Mouse (Mus musculus) testis, postnatal 14 days (tissue): ENCODE measurements around the gene Acap1.
"Not testable (repeated sequence)": the region's sequence is repeated elsewhere in the genome, so short reads cannot be mapped to it uniquely, and the experiment has no call there.

ENCODE experiments used
- DNase-seq: peaks from one replicate; pipeline ENCODE4 v3.0.0; 2021; ENCODE audit warnings: low spot score

Acap1 gene

DNA sequence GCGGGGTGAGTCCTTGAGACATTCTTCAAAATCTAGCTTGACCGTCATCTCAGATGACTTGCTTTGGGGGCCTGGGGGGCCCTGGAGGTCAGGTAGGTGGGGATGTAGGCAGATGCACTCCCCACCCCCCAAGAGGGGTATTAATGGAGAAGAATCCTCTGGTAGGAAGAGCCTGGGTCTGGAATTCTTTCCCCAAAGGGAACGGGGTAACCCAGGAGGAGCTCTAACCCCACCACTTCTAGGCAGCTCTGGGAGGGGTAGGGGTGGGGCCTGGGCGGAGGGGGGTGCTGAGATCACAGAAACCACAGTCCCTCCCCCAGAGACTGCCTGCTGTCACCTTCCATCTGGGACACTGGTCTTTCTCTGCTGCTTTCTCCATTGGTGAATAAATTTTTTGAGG lies at the start of gene Acap1:
Acap1 (minus strand) TSS at position 249 of the 400 bp plus-strand sequence.
- no peak for DNase-seq

DNA sequence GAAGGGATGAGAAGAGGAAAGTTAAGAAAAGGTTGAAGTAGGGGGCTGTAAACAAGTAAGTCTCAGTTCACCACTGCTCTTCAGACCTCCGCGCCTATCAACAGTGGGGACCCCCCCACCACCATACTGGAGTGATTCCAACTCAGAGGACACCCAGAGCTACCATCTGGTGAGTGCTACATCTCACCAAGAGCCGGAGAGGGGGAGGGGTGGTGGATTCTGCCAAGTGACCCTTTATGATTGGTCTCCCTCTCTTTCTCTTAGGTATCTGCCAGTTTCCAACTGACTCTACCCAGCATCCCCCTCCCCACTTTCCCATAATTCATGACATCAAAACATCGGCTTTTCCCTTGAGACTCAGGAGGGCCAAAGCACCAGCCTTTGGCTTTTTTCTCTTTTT lies 45.6 kb upstream of the Acap1 start:
- DNase-seq = no peak

DNA sequence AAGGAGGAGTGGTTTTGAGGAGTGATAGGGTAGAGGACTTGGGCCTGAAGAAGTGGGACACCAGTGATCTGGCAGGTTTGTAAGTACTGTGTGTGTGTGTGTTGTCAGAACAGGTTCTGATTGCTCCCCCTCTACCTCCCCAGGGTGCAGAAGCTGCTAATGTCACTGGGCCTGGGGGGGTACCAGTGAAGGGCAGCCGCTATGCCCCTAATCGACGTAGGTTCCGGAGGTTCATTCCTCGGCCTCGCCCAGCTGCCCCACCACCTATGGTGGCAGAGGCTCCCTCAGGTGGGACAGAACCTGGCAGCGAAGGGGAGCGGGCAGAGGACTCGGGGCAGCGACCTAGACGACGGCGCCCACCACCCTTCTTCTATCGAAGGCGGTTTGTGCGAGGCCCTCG lies 44.4 kb upstream of the Acap1 start:
- DNase-seq = no peak

DNA sequence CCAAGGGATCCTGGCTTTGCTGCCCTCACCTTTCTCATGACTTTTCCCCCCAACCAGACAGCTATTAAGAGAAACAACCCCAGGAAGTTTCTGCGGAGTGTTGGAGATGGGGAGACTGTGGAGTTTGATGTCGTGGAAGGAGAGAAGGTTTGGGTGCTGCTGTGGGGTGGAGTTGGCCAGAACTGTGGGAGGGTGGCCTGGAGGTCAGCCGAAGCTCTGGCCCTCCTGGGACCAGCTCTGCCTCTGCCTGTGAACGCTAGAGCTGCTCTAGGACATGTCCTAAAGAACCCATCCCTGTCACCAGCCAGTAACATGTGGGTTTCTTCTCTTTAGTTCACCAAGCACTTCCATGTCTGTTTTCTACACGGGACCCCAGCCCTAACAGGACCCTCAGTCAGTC lies 43.8 kb upstream of the Acap1 start:
- no peak for DNase-seq

DNA sequence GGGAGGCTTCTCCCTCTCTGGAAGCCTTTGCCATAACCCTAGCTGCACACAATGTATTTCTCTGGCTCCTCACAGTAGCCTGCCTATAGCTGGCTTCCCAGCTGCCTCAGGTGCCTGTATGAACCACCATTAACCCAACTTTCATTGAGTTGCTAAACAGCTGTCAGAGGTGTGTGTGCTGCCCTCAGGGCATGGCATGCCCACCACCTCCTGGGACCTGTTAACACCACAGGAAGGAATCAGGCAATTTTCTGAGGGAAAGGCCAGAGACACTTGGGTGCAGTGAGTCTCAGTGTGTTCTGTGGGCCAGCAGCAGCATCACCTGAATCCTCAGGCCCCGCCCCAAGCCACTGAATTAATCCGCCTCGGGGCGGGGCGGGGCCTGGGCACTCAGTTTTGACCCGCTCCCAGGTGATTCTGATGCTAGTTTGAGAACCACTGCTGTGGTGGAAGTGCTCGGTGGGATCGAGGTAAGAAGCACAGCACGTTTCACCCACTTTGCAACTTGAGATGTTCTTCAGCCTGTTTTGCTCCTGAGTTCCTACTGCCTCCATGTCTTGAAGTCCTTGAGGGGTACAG lies 43.2 kb upstream of the Acap1 start:
- DNase-seq = no peak

DNA sequence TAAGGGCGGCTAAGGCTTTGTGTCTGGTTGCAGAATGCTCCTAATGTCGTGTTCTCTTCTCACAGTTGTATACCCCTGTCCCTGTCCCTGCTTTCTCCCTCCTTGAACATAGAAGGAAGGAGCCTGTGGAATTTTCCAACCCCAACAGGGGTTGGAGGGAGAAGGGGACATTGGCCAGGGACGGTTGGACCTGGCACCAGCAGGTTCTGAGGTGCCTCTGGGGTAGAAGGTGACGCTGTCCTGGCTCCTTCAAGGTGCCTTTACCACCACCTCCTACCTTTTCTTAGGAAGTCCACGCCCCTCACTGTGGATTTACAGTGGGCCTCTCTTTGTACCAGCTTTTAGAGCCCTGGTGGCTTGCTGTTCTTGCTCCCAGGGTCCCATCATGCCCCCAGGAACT lies 42.5 kb upstream of the Acap1 start:
- no peak for DNase-seq

DNA sequence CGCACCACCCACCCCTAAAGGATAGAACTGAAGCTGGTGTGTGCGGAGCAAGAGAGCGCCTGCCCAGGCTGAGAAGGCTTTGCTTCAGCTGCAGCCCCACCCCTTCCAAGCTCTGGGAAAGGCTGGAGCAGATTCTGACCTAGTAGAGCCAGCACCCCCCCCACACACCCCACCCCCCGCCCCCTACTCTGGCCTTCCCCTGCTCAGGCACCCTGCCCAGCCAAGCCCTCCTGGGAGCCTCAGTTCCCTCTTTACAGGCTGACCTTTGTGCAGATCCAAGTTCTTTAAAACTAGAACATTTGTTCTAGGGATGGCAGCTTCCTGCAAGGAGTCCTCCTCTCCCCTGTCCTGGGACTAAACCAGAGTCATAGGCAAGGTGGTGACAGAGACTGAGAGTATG lies 42.0 kb upstream of the Acap1 start:
- peak; percentile 37 for DNase-seq

DNA sequence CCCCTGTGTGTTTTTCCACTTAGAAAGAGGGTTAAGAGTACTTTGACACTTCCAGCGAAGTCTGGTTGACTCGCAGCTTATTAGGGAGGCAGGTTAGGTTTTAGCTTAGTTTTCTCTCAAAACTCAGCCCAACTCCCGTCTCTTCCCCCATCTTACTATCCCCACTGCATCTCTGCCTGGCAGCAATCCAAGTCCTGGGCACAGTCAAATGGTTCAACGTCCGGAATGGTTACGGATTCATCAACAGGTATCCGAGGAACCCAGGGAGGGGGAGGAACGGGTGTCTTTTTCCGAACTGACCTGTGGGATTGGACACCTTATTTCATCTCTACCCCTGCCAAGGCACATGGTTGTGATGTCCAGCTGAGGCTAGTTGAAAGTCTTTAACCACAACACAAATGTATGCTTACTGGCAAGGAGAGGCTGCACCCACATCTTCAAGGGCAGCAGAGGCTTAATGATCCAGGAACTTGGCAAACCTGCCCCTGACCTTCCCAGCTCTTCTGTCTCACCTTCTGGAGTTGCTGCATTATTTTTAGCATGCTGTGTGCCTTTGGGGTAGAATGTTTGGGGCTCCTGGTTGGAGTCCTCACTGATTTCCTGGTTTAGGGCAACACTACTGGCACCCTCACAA lies 41.5 kb upstream of the Acap1 start:
- DNase-seq = no peak

DNA sequence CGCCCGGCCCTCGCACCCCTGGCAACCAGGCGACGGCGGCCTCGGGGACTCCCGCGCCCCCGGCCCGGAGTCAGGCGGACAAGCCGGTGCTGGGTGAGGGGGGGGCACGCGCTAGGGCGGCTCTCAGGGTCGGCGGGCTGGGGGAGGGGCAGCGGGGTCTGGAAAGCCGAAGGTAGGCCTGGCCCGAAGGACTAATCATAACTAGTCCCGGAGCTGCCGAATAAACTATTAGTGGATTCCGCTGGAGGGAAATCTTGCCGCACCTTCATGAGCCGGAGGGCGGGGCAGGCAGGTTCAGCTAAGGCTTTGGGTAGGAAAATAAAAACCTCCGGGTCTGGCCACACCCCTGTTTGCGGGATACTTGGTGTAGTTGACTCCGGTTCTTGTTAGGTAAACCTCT lies 40.8 kb upstream of the Acap1 start:
- DNase-seq = peak; percentile 73

DNA sequence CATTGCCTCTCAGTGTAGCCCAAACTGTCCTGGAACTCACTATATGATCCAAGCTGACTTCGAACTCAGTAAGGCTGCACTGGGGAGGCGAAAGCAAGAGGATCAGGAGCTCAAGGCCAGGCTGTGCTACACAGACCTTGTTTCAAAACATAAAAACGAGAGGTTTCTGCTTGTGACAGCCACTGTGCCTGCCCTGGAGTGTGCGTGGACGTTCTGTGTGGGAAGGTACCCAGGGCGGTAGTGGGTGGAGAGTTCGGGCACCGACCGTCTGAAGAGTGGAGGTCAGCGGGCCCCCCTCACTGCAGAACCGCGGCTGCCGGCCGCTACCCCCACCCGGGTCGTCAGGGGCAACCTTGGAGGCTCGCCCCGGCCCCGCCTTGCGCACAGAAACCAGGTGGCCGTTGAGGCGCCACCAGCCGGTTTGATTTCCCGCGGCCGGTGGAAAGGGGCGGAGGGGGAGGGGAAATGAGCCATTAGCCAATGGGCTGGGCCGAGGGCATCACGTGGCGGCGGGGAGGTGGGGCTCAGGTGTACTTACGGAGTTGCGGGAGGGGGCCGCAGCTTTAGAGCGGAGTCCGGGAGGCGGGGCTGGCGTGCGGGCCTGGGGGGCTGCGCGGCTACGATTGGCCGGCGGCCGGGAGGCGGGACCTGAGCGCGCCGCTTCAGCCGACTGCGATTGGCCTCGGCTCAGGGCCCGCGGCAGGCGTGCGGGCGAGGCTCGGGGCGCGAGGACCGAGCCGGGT lies 40.0 kb upstream of the Acap1 start, which contains the start of gene Ybx2:
Ybx2 (plus strand) TSS at position 660 of the 743 bp plus-strand sequence.
- peak; percentile 98 for DNase-seq

DNA sequence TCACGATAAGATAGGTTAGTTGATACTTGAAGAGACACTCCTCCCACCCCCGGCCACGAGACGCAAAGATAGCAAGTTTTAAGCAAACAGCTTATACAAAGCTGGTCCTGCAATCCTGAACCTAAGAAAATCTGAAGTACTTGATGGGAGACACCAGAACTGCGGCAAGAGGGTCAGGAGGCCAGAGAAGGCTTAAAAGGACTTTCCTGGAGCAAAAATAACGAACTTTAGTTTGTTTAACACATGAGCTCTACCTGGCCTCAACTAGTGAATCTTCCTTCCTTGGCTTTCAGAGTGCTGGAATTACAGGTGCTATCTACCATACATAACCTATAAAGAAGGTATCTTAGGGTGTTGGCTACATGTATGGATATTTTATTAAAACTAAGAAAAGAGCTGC lies 39.3 kb upstream of the Acap1 start:
- no peak for DNase-seq

DNA sequence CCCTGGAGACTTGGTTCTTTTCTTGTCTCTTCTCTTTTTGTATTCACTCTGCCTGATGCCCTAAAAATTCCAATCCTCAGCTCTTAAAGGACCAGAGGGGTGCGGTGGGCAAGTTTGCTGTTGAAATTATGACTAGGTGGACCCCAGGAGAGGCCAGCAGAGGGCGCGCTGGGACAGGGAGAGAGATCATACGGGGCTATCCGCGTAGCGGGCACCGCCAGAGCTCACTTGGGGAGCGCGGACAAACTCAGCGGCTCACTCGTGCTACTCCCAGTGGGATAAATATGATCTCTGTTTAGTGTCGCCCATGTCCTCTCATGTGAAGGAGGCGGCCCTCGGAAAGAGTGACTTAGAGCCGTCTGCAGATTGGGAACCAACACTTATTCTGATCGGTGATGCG lies 38.8 kb upstream of the Acap1 start:
- peak; percentile 89 for DNase-seq

DNA sequence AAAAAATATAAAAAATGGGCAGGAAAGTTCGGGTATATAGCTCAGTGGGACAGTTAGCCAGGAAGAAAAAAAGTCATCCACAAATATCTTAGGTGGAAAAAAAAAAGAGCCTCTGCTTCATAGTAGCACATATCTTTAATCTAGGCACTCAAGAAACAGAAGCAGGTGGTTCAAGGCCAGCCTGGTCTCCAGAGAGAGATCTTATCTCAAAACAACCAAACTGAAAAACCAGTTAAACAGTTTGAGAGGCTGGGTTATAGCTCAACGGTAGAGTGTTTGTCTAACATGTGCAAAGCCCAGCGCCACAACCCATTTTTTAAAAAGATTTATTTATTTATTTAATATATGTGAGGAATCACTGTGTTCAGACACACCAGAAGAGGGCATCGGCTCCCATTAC lies 37.7 kb upstream of the Acap1 start:
- DNase-seq = no peak

DNA sequence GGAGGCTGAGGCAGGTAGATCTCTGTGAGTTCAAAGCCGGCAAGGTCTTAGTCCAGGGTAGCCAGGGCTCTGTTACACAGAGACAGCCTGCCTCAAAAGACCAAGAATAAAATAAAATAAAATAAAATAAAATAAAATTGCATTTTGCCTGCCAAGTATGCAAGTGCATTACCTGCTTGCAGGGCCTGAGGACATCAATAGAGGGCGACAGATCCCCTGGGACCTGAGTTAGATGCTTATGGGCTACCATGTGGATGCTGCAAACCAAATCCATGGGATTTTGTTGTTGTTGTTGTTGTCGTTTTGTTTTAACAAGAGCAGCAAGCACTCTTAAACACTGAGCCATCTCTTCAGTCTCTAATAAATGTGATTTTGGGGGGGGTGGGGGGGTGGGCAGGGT lies 36.9 kb upstream of the Acap1 start:
- no peak for DNase-seq

DNA sequence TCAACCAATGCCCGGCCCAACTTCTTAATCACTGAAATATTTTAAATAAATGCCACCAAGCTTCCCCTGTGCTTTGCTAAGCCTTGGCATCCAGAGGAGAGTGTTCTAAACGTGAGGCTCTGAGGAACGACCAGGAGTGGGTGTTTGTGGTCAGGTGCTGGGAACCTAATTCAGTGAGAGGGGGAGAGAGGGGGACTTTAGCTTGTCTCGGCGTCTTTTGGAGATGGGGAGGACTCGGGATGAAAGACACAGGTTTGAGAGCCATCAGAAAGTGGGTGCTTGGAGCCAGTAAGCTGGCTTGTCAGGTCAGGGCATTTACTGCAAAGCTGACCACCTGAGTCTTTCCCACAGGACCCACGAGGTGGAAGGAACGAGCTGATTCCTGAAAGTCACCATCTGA lies 36.4 kb upstream of the Acap1 start:
- DNase-seq = no peak

DNA sequence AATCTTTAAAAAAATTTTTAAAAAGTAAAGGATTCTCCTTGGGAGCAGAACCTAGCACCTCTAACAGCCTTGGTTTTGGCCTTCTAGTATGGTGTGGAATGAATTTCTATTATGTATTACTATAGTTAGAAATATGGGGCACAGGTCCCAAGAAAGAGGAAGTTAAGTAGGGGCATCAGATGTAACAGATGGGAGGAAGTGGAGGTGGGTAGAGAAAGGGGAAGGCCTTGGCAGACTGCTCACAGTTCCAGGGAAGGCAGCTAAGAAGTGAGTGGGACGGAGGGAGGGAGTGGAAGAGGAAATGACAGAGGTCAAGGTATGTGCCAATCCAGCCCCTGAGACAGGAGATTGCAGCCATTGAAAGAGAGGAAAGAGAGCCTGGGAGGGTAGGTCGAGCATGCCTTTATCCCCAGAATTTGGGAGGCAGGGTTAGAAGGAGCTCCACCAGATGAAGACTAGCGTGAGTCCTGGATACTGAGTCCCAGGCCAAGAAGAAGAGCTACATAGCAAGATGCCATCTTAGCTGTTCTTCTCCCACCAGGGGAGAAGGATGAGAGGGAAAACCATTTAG lies 35.7 kb upstream of the Acap1 start:
- DNase-seq = no peak

DNA sequence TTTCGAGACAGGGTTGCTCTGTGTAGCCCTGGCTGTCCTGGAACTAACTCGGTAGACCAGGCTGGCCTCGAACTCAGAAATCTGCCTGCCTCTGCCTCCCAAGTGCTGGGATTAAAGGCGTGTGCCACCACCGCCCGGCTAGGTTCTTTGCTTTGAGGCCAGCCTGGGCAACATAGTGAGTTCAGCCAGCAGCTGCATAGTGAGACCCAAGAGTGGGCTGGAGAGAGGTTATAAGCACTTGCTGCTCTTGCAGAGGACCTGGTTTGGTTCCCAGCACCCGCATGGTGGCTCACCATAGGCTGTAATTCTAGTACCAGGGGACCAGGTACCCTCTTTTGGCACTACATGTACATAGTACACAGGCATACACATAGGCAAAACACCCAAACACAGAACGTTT lies 34.8 kb upstream of the Acap1 start:
- not testable (repeated sequence) for DNase-seq

DNA sequence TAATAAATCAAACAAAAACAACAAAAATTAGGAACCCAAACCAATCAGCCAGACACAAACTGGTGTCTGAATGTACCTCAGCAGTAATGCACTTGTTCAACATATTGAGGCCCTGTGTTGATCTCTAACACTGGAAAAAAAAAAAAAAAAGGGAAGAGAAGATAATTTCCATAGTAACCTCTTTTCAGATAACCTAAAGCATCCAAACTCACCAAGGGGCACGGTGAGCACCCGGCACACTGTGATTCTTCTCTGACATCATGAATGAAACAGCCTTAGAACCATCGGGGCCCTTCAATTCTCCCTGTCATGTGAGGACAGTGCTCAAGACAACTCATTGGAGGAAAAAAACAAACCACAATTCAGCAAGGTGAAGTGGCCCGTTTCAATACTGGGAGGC lies 34.4 kb upstream of the Acap1 start:
- no peak for DNase-seq

DNA sequence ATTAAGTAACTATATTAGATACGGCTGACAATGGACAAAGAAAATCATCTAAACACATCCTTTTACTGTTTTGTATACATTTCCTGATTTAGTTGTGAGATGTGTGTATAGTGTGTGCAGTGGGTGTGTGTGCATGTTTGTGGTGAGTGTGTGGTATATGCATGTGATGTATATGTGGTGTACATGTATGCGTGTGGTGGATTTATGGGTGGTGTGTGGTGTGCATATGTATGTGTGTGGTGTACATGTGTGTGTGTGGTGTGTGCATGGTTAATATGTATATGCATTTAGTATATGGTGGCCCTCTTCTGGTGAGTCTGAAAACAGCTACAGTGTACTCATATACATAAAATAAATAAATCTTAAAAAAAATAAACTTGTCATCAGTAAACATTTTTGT lies 32.2 kb upstream of the Acap1 start:
- no peak for DNase-seq

DNA sequence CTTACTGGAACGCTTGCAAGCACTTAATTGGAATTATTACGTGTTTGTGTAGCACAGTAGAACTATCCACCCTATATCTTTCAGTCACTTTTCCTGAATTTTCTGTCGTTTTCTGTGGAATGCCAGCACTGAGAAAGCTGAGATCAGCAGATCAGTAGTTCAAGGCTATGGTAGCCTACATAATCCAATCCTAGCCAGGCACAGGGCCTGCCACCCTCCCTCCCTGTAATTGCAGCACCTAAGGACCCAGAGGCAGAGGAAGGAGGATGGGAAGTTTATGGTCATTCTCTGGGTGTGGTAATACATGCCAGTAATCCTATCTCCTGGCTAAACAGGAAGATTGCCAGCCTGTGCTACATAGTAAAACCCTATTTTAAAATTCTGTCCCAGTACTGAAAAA lies 27.5 kb upstream of the Acap1 start:
- no peak for DNase-seq

DNA sequence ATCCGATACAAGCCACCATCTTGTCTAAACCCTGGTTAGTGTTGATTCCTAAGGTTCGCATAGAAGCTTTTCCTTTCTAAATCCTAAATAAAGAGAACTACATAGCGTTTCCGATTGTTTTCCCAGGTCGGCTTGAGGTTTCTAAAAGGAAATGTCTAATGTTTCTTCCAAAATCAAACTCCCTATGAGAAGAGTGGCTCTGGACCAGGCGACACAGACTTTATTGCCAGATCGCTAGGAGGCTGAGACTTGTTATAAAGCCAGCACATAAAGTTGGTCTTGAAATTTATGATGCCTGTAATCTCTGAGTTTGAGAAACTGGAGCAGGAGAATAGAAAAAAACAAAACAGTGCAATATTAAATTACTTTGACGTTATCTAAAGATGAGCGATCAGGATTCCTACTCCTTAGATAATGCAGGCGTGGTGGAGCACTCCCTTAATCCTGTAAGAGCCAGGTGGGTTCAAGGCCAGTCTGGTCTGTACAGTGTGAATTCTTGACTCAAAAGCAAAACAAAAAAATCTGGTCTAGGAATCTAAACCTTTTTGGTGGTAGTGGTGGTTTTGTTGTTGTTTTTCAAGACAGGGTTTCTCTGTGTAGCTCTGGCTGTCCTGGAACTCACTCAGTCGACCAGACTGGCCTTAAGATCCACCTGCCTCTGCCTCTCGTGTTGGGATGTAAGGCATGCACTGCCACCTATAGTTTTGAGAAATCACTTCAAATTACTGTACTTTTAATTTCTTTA lies 26.8 kb upstream of the Acap1 start:
- DNase-seq = no peak
